Mouse (Mus musculus): ENCODE measurements around the gene Fbxl2. TPM values are rescaled to one million over a fixed set of nuclear protein-coding genes. Genes with fewer than 3 reads are reported as not detected.

Gene Fbxl2
- polyA plus RNA-seq, 1 experiment = 9.7 TPM

- peak; percentile 15 for TF ChIP-seq FOSL1 (IDR thresholded peaks at IDR 0.05; ENCODE audit: insufficient read depth, low read length, poor library complexity, severe bottlenecking)
- no peak for TF ChIP-seq CTCF (IDR thresholded peaks at IDR 0.05; ENCODE audit: control insufficient read depth, insufficient read depth, insufficient read length)
- Histone ChIP-seq H3K27me3 (ENCODE audit: control insufficient read depth, insufficient read depth, insufficient read length) (no peaks in the 10 kb centered on the region), H3K79me3 (ENCODE audit: low read depth) (peaks cover 15% of the 10 kb centered on the region), H3K79me2 (ENCODE audit: control insufficient read depth, insufficient read depth) (peaks cover 45% of the 10 kb centered on the region), H3ac (ENCODE audit: control insufficient read depth, insufficient read length, low read depth) (peak overlapping the region; percentile 0), H3K4me3 (ENCODE audit: insufficient read depth, poor library complexity, severe bottlenecking) (no peak overlapping the region), H3K36me3 (ENCODE audit: control insufficient read depth, insufficient read depth) (peaks cover 8% of the 10 kb centered on the region)
Observed at GRCm38 (mm10) chr9:114016402-114016801, 29.6 kb downstream of the Fbxl2 start.

- peaks cover 38% of the 10 kb centered on the region for H3K79me2 ChIP-seq (ENCODE audit: control insufficient read depth, insufficient read depth)
- no peak overlapping the region for H3K4me3 ChIP-seq (ENCODE audit: insufficient read depth, poor library complexity, severe bottlenecking)
- peak overlapping the region; percentile 13 for H3ac ChIP-seq (ENCODE audit: control insufficient read depth, insufficient read length, low read depth)
- TF ChIP-seq MYOD1 (IDR thresholded peaks at IDR 0.05; ENCODE audit: control insufficient read depth, insufficient read length, low read depth) = no peak
- peak; percentile 50 for TF ChIP-seq CTCF (IDR thresholded peaks at IDR 0.05; ENCODE audit: control insufficient read depth, insufficient read depth, insufficient read length)
- no peak for TF ChIP-seq CEBPB (IDR thresholded peaks at IDR 0.05; ENCODE audit: low read depth)
- no peak for TF ChIP-seq USF1 (IDR thresholded peaks at IDR 0.05; ENCODE audit: low read depth)
- no peak for TF ChIP-seq FOSL1 (IDR thresholded peaks at IDR 0.05; ENCODE audit: insufficient read depth, low read length, poor library complexity, severe bottlenecking)
- TF ChIP-seq MAX (IDR thresholded peaks at IDR 0.05) = no peak
- TF ChIP-seq MYOG (IDR thresholded peaks at IDR 0.05; ENCODE audit: control insufficient read depth, extremely low read depth, insufficient read length) = no peak
- H3K79me3 ChIP-seq (ENCODE audit: low read depth) = peaks cover 11% of the 10 kb centered on the region
- peaks cover 12% of the 10 kb centered on the region for H3K36me3 ChIP-seq (ENCODE audit: control insufficient read depth, insufficient read depth)
- H3K27me3 ChIP-seq (ENCODE audit: control insufficient read depth, insufficient read depth, insufficient read length) = no peaks in the 10 kb centered on the region
Observed at GRCm38 (mm10) chr9:114015724-114016123, 30.3 kb downstream of the Fbxl2 start.

GRCm38 (mm10) chr9:114014034-114014433, 32.0 kb downstream of the Fbxl2 start:
- peaks cover 2% of the 10 kb centered on the region for H3K79me3 ChIP-seq (ENCODE audit: low read depth)
- H3K27me3 ChIP-seq (ENCODE audit: control insufficient read depth, insufficient read depth, insufficient read length) = no peaks in the 10 kb centered on the region
- H3K4me3 ChIP-seq (ENCODE audit: insufficient read depth, poor library complexity, severe bottlenecking) = no peak overlapping the region
- no peak for TF ChIP-seq MYOD1 (IDR thresholded peaks at IDR 0.05; ENCODE audit: control insufficient read depth, insufficient read length, low read depth)
- peaks cover 13% of the 10 kb centered on the region for H3K36me3 ChIP-seq (ENCODE audit: control insufficient read depth, insufficient read depth)
- H3K79me2 ChIP-seq (ENCODE audit: control insufficient read depth, insufficient read depth) = peaks cover 21% of the 10 kb centered on the region
- no peak overlapping the region for H3ac ChIP-seq (ENCODE audit: control insufficient read depth, insufficient read length, low read depth)

- no peaks in the 10 kb centered on the region for H3K27me3 ChIP-seq (ENCODE audit: control insufficient read depth, insufficient read depth, insufficient read length)
- no peak overlapping the region for H3ac ChIP-seq (ENCODE audit: control insufficient read depth, insufficient read length, low read depth)
- peaks cover 6% of the 10 kb centered on the region for H3K79me2 ChIP-seq (ENCODE audit: control insufficient read depth, insufficient read depth)
- no peak overlapping the region for H3K4me3 ChIP-seq (ENCODE audit: insufficient read depth, poor library complexity, severe bottlenecking)
- no peak for TF ChIP-seq MAX (IDR thresholded peaks at IDR 0.05)
- no peak for TF ChIP-seq FOSL1 (IDR thresholded peaks at IDR 0.05; ENCODE audit: insufficient read depth, low read length, poor library complexity, severe bottlenecking)
- TF ChIP-seq CTCF (IDR thresholded peaks at IDR 0.05; ENCODE audit: control insufficient read depth, insufficient read depth, insufficient read length) = no peak
- no peak for TF ChIP-seq USF1 (IDR thresholded peaks at IDR 0.05; ENCODE audit: low read depth)
- TF ChIP-seq MYOD1 (IDR thresholded peaks at IDR 0.05; ENCODE audit: control insufficient read depth, insufficient read length, low read depth) = no peak
- no peak for TF ChIP-seq CEBPB (IDR thresholded peaks at IDR 0.05; ENCODE audit: low read depth)
- no peak for TF ChIP-seq MYOG (IDR thresholded peaks at IDR 0.05; ENCODE audit: control insufficient read depth, extremely low read depth, insufficient read length)
- no peaks in the 10 kb centered on the region for H3K79me3 ChIP-seq (ENCODE audit: low read depth)
- H3K36me3 ChIP-seq (ENCODE audit: control insufficient read depth, insufficient read depth) = peaks cover 11% of the 10 kb centered on the region
Observed at GRCm38 (mm10) chr9:114011203-114011602, 34.8 kb downstream of the Fbxl2 start.

GRCm38 (mm10) chr9:114009526-114009925, 36.5 kb downstream of the Fbxl2 start:
- no peak overlapping the region for H3K4me3 ChIP-seq (ENCODE audit: insufficient read depth, poor library complexity, severe bottlenecking)
- no peak for TF ChIP-seq MYOD1 (IDR thresholded peaks at IDR 0.05; ENCODE audit: control insufficient read depth, insufficient read length, low read depth)
- TF ChIP-seq FOSL1 (IDR thresholded peaks at IDR 0.05; ENCODE audit: insufficient read depth, low read length, poor library complexity, severe bottlenecking) = no peak
- no peak for TF ChIP-seq CEBPB (IDR thresholded peaks at IDR 0.05; ENCODE audit: low read depth)
- TF ChIP-seq MAX (IDR thresholded peaks at IDR 0.05) = no peak
- no peak for TF ChIP-seq USF1 (IDR thresholded peaks at IDR 0.05; ENCODE audit: low read depth)
- no peak for TF ChIP-seq CTCF (IDR thresholded peaks at IDR 0.05; ENCODE audit: control insufficient read depth, insufficient read depth, insufficient read length)
- no peak for TF ChIP-seq MYOG (IDR thresholded peaks at IDR 0.05; ENCODE audit: control insufficient read depth, extremely low read depth, insufficient read length)
- no peaks in the 10 kb centered on the region for H3K79me3 ChIP-seq (ENCODE audit: low read depth)

GRCm38 (mm10) chr9:114007850-114008350, 38.1 kb downstream of the Fbxl2 start:
- peaks cover 8% of the 10 kb centered on the region for H3K36me3 ChIP-seq (ENCODE audit: control insufficient read depth, insufficient read depth)
- no peaks in the 10 kb centered on the region for H3K27me3 ChIP-seq (ENCODE audit: control insufficient read depth, insufficient read depth, insufficient read length)
- H3ac ChIP-seq (ENCODE audit: control insufficient read depth, insufficient read length, low read depth) = no peak overlapping the region
- no peak overlapping the region for H3K4me3 ChIP-seq (ENCODE audit: insufficient read depth, poor library complexity, severe bottlenecking)
- TF ChIP-seq CEBPB (IDR thresholded peaks at IDR 0.05; ENCODE audit: low read depth) = no peak
- no peak for TF ChIP-seq FOSL1 (IDR thresholded peaks at IDR 0.05; ENCODE audit: insufficient read depth, low read length, poor library complexity, severe bottlenecking)
- TF ChIP-seq CTCF (IDR thresholded peaks at IDR 0.05; ENCODE audit: control insufficient read depth, insufficient read depth, insufficient read length) = no peak
- H3K79me2 ChIP-seq (ENCODE audit: control insufficient read depth, insufficient read depth) = no peaks in the 10 kb centered on the region
- no peaks in the 10 kb centered on the region for H3K79me3 ChIP-seq (ENCODE audit: low read depth)

More at GRCm38 (mm10) chr9:114009526-114009925, 36.5 kb downstream of the Fbxl2 start:
- Histone ChIP-seq H3ac (ENCODE audit: control insufficient read depth, insufficient read length, low read depth) (no peak overlapping the region), H3K27me3 (ENCODE audit: control insufficient read depth, insufficient read depth, insufficient read length) (no peaks in the 10 kb centered on the region), H3K36me3 (ENCODE audit: control insufficient read depth, insufficient read depth) (peaks cover 11% of the 10 kb centered on the region), H3K79me2 (ENCODE audit: control insufficient read depth, insufficient read depth) (peaks cover 5% of the 10 kb centered on the region)

Data from C2C12 (cell line).